Mouse (Mus musculus): ENCODE measurements around the gene Arid2. TPM values are rescaled to one million over a fixed set of nuclear protein-coding genes. Genes with fewer than 3 reads are reported as not detected.

Arid2 gene
- total RNA-seq, 4 experiments from 2014 or later = 28.6 to 39.8 (median 35.4) TPM

DNA sequence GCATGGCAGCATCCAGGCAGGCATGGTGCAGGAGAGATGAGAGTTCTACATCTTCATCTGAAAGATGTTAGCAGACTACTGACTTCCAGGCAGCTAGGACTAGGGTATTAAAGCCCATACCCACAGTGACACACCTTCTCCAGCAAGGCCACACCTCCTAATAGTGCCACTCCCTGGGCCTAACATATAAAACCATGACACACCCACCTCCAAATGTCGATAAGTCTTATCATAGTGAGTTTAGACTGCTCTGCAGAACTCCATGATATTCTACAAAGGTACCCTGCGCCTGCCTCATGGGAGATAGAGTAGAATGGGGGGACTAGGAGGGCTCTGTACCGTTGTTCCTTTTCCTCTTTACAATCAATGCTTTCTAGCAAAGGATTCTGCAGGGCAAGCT lies 55.6 kb downstream of the Arid2 start:
- DNase-seq (ENCODE audit: low spot score in 2 of 2) = no peak

DNA sequence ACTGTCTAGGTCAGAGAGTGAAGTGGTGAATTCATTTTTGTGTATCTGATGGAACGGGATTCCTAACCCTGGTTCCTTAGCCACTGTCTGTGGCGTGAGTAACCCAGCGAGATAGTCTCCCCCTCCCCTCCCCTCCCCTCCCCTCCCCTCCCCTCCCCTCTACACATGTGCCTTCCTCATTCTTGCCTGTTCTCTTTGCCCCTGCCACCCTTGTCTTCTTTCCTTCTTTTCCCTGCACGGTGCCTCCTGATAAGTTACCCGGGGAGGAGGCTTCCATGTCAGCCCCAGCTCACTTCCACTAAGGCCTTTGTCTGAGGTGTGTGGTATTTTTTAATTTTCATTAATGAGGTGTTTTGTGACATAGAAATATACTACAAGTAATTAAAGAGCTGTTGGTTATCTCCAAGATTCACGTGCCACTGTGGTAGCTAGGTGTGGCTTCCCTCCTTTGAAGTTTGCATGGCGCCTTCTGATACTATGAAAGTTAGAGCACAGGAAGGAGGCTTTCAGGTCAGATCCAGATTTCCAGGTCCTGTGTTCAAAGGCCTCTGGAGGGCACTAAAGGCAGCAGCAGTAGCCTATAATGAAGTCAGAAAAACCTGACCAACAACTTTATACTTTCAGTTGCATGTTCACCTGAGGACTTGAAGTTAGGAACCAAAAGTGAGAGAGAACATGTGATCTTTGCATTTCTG lies 57.4 kb downstream of the Arid2 start:
- no peak for DNase-seq (ENCODE audit: low spot score in 2 of 2)

GRCm38 (mm10) chr15:96345312-96345849 lies 58.1 kb downstream of the Arid2 start:
- DNase-seq (ENCODE audit: low spot score in 2 of 2) = no peak

DNA sequence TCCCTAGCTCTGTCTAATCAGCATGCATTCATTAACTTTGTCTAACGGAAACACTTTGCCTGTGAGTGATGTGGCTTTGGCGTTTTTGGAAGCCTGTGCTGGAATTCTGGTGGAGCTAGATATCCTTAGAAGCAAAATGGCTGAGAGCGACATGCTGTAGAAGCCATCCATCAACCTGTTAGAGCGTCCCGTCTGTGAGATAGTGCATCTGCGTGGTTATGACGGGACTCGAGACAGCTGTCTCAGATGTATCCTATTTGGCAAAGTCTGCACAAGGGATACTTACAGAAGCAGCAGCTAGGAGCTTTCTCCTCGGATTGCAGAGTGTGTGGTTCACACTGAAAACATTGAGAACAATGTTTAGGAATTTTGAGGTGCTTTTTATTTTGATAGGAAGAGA lies 64.1 kb downstream of the Arid2 start:
- no peak for DNase-seq (ENCODE audit: low spot score in 2 of 2)

- DNase-seq (ENCODE audit: low spot score in 2 of 2) = no peak
Measured at GRCm38 (mm10) chr15:96358871-96359270, 71.6 kb downstream of the Arid2 start.

DNA sequence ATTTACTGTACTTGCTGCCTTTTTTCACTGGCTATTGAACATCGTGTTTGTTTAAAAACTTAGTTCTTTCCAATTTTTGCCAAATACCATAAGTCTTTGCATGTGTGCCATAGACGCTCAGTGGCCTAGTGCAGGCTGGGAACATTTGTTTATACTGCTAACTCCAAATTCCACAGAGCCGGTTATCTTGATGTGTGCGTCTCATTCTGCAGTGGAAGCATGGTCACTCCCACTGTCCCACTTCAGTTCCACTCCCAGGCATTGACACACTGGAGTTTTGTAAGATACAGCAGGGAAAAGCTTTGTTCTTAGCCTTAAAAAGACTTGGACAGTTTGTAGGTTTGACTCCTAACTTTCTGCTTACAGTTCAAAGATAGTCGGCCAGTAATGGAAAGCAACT lies 73.3 kb downstream of the Arid2 start:
- no peak for DNase-seq (ENCODE audit: low spot score in 2 of 2)

DNA sequence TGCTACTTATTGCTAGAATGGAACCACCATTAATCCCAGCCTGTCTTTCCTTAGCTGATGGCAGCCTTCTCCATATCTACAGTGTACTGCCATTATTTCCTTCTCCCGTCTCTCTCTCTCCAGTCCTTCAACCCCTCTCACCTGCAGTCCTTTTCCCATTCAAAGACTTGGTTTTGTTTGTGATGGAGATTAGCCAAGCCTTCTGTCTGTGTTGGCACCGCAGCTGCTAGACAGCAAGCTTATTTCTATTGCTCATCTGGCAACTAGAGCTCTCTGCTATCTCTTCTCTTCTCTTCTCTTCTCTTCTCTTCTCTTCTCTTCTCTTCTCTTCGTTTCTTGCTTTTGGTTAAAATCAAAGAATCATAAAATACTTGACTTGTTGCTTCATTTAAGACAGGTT lies 78.0 kb downstream of the Arid2 start:
- DNase-seq (ENCODE audit: low spot score in 2 of 2) = no peak

DNA sequence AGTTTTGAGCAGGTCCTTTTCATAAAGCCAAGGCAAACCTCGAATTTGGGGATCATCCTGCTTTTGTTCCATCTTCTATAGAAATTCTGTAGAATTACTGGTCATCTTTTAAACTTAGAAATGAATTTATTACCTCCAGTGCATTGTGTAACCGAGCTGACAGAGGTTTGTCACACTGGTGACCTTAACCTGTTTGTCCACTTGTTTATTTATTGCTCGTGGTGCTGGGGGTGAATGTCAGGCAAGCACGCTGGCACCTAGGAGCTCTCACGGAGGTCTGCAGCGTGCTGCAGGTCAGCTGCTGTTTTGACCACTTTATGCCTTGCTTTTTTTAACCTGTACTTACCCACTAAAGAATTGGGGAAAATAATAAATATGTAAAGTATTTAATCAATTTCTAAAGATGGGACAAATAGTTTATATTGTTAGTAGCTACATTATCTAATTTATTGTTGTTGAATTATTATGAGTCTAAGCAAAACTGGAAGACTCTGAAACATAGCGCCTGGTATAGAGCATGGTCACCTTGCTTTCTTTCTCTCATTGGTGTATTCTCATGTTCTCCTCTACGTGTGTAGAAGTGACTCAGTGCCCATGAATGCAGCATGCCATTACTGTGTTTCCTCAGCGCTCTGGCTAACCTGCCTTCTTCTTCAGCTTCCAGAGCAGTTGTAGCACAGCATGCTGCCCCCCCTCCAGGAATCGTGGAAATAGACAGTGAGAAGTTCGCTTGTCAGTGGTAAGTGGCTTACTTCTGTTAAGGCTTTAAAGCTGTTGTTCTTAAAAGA lies 79.1 kb downstream of the Arid2 start:
- no peak for DNase-seq (ENCODE audit: low spot score in 2 of 2)

DNA sequence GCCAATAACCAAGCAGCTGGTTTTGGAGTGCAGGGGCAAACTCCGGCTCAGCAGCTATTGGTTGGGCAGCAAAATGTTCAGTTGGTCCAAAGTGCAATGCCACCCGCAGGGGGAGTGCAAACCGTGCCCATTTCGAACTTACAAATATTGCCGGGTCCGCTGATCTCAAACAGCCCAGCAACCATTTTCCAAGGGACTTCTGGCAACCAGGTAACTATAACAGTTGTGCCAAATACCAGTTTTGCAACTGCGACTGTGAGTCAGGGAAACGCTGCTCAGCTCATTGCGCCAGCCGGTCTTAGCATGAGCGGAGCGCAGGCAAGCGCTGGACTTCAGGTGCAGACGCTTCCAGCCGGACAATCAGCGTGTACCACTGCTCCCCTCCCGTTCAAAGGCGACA lies 84.0 kb downstream of the Arid2 start:
- no peak for DNase-seq (ENCODE audit: low spot score in 2 of 2)

DNA sequence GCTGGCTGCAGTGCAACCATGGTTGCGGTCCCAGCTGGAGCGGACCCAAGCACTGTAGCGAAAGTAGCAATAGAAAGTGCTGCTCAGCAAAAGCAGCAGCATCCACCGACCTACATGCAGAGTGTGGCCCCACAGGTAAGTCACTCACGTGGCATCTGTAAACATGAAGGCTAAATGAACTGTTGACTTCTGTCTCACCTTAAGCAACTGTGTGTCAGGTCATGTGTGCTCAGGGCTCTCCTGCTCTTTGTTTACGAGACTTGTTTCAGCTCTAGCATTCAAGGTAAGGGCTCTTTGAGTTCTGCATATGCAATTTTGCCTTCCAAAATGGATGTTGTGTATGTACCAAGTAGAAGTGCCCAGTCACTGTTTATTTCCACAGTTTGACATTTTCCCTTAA lies 85.3 kb downstream of the Arid2 start:
- no peak for DNase-seq (ENCODE audit: low spot score in 2 of 2)

DNA sequence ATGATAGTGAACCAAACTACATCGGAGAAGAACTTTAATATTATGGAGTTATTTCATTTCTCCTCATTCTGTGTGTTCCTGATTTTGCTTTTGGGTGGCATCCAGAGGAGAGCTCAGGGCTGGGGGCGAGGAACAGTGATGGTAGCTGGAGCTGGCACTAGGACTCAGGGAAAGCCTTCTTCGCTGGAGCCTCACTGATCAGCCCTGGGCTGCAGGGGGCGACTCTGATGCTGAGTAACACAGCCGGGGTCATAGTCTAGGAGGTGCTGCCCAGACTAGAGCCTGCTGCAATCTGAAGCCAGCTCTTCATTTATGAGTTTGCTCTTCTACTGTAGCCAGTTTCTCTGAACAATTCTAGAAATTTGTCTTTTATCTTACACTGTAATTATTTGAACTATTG lies 85.8 kb downstream of the Arid2 start:
- DNase-seq (ENCODE audit: low spot score in 2 of 2) = no peak

GRCm38 (mm10) chr15:96376214-96376613 lies 88.9 kb downstream of the Arid2 start:
- no peak for DNase-seq (ENCODE audit: low spot score in 2 of 2)

GRCm38 (mm10) chr15:96377263-96377662 lies 89.9 kb downstream of the Arid2 start:
- no peak for DNase-seq (ENCODE audit: low spot score in 2 of 2)

GRCm38 (mm10) chr15:96377701-96378100 lies 90.4 kb downstream of the Arid2 start:
- no peak for DNase-seq (ENCODE audit: low spot score in 2 of 2)

DNA sequence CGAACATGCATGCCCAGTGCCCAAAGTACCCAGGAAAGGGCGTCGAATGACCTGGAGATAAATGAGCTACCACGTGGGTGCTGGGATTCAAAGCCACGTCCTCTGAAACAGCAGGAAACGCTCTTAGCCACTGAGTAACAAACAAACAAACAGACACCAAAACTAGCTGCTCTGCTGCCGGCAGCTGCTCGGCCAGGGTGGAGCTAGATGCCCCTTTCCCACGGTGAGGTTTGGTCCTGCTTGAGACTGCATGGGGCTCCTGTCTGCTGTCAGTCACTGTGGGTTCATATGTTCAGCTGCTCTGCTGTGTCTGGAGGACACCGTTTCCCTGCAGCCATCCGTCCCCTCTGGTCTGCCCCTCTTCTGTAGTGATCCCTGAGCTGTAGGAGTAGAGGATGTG lies 94.9 kb downstream of the Arid2 start:
- DNase-seq (ENCODE audit: low spot score in 2 of 2) = no peak

GRCm38 (mm10) chr15:96388565-96388964 lies 101.2 kb downstream of the Arid2 start:
- DNase-seq (ENCODE audit: low spot score in 2 of 2) = no peak

DNA sequence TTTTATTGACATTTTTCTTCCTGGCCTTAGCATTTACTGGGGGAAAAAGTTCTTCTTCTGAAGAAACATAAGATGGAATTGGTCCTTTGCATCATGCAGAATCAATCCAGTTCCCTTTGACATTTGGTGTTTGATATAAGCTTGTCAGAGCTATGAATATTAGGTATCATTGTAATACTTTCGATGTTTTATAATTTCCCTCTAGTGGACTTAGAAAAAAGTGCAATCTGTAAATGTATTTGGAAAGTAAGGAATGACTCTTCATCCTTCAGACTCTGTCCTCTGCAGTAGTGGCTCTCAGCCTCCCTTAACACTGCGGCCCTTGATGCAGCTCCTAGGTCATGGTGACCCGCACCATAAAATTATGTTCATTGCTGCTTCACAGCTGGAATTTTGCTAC lies 105.6 kb downstream of the Arid2 start:
- no peak for DNase-seq (ENCODE audit: low spot score in 2 of 2)

GRCm38 (mm10) chr15:96395071-96395470 lies 107.8 kb downstream of the Arid2 start:
- DNase-seq (ENCODE audit: low spot score in 2 of 2) = no peak

DNA sequence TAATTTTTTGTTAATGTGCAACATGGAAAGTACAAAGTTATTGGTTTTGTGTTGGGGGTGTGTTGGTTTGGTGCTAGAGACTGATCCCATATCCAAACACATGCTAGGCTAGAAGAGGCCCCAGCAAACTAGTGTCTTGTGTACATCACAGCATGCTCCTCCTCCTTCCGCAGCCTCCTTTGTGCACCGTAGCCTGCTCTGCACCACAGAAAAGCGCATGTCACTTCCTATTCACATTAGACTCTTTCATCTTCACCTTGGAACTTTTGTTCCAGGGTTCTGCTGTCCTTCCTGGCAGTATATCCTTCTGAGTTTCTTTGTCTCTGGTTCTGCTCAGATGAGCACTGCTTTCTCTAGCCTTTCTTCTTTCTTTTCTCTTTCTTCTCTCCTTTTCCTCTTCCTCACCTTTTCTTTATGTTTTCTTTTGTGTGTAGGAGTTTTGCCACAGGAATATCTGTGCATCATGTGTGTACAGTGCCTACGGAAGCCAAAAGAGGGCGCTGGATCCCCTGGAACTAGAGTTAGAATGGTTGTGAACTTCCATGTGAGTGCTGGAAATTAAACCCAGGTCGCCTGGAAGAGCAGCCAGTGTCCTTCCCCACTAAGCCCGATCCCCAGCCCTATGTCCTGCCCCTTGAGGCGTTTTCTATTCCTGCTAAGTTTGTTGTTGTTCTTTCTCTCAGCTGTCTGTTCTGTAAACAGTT lies 109.5 kb downstream of the Arid2 start:
- no peak for DNase-seq (ENCODE audit: low spot score in 2 of 2)

DNA sequence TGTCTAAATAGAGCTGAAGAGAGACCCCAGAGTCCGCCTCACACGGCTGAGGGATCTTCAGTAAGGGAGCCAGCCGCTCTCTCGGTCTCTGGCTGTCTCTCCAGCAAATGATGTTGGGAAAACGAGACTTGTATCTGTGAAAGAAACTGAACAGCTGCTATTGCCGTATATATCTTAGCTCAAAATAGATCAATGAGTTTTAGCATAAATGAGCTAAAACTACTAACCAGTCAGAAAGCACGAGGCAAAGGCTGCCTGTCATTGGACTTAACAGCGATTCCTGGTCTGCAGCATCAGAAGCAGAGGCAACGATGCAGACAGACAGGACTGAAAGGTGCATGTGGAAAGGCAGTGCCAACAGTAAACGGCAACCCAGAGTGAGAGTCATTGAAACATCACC lies 111.0 kb downstream of the Arid2 start:
- no peak for DNase-seq (ENCODE audit: low spot score in 2 of 2)

DNA sequence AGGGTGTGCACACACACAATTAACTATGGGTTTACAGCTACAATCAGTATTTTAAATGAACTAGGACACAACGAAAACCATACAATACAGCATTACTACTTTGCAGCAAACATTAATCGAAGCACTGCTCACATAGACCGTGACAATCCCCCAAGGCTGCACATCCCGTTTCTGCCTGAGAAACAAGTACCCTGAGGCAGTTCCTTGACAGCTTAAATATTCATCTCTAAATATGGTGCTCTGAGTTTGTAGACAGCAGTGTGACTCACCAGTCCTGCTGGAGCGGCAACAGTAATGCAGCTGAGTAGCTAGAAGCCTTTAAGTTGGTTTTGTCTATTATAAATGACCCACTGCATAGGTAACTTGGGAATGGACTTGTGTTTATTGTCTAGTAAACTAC lies 118.2 kb downstream of the Arid2 start:
- DNase-seq (ENCODE audit: low spot score in 2 of 2) = no peak

DNA sequence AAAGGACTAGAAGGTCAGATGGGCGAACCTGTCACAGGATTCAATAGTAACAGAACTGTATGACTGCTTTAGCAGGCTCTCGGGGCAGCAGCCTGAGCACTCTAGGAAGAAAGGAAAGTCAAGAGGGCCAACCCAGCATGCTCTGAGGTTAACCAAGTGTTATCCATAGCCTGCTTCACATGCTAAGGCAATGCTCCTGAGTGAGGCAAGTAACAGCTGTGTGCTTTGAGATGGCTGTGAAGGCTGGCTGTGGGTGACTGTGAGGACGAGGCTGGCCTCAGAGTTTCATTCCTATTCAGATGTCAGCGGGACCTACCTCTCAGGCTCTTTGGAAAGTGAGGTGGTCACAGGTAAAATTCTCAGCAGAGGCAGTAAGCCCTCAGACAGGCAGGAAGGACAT lies 118.9 kb downstream of the Arid2 start:
- DNase-seq (ENCODE audit: low spot score in 2 of 2) = no peak
